Comparison of ENCODE assay signal across 8 mouse cellular contexts in the genomic region with DNA sequence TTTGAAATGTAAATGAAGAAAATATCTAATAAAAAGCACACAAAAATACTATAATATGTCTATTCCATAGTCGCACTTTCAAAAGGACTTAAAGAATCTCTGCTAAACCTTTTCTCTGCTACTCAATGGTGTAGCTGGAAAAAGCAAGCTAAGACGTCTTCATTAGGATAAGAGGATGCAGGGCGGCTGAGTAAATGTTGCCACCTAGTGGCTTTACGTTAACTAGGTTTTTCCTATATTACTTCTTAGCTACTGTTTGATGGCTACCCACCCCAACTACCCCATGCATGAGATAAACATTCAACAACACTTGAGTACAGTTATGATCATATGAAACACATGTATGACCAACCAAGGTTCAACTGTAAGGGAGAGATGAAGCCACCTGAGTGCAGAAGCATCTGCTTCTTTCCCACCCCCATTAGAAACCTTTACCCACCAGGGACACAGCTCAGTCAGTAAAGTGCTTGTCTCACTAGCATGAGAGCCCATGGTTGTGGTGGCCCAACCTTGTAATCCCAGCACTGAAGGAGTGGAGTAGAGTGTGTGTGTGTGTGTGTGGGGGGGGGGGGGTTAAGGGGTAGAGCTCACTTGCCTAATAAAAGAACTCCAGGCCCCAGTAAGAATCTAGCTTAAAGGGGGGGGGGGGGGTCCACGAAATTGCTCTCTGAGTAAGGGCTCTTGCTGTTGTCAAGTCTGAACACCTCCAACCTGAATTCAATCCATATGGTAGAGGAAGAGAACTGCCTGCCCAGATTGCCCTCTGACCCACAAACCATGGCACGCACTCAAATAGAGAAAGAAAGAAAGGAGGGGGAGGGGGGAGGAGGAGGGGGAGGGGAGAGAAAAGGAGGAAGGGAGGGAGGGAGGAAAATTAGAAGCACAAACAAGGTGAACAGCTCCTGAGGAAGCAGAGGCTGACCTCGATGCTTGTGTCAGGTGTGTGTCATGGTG. TPM values are rescaled to one million over a fixed set of nuclear protein-coding genes. Genes with fewer than 3 reads are reported as not detected.
DNase-seq lines count a peak whose midpoint lies in the region; ATAC-seq lines count a peak whose summit lies in the region.

No protein-coding gene starts in this region.

- H3K27ac ChIP-seq in hindbrain, embryonic 12.5 days = no peak overlapping the region

- DNase-seq in frontal cortex, postnatal 10 days (ENCODE audit: low spot score in 2 of 2) = no peak
- DNase-seq in right cerebral cortex, postnatal 10 days (ENCODE audit: low spot score in 2 of 2) = peak; percentile 34 to 44
- no peak for DNase-seq in right cerebral cortex, postnatal 14 days
- peak; percentile 67 for DNase-seq in retina, postnatal 1 day
- DNase-seq in heart, postnatal 4 days = no peak

- H3K4me2 ChIP-seq in hindbrain, embryonic 12.5 days (replicated peaks) = no peak overlapping the region

- no peaks in the 10 kb centered on the region for H3K9me3 ChIP-seq in hindbrain, embryonic 12.5 days (replicated peaks)

- no peaks in the 10 kb centered on the region for H3K27me3 ChIP-seq in hindbrain, embryonic 12.5 days

- H3K4me1 ChIP-seq in hindbrain, embryonic 12.5 days = 0 out of 2 replicates have a peak, but pooled peaks cover 2% of the 10 kb centered on the region

- H3K36me3 ChIP-seq in hindbrain, embryonic 12.5 days = no peaks in the 10 kb centered on the region

- H3K9ac ChIP-seq in hindbrain, embryonic 12.5 days = no peak overlapping the region

- peak; percentile 62; the same call in 1 of the 2 replicates for ATAC-seq in frontal cortex, adult (ENCODE audit: low TSS enrichment)
- peak; percentile 48; the same call in 1 of the 2 replicates for ATAC-seq in hindbrain, embryonic 12.5 days (ENCODE audit: low FRiP score)
- no peak for ATAC-seq in erythroid progenitor cell, adult 5-6 weeks (replicated peaks; ENCODE audit: low FRiP score, poor library complexity, severe bottlenecking)

- WGBS in hindbrain, embryonic 12.5 days = 40% methylated on average over 7 of the region's 7 CpGs

- H3K4me3 ChIP-seq in hindbrain, embryonic 12.5 days = no peak overlapping the region

RNA-seq across cellular contexts. Expression of a gene that starts 27.6 kb away (rescaled TPM):
- 77.5 and 79.6 TPM in 2 replicates for polyA plus RNA-seq in hindbrain, embryonic 12.5 days (2016; fragmentation: Nextera tagmentation; extraction: Ambion mirVana)
- 7.2 and 7.5 TPM in 2 replicates for total RNA-seq in erythroid progenitor cell, adult 5-6 weeks (2015; ENCODE audit: low replicate concordance)
- 18.2 and 19.0 TPM in 2 replicates for total RNA-seq in erythroid progenitor cell, adult 5-6 weeks (2017; ENCODE audit: low replicate concordance)
- 100 to 1,000 TPM; 101 to 103 TPM for total RNA-seq in heart, postnatal 4 days (2021)

RNA-seq across cellular contexts. Expression of a gene that starts 52.0 kb away (rescaled TPM):
- polyA plus RNA-seq in hindbrain, embryonic 12.5 days (2016; fragmentation: Nextera tagmentation; extraction: Ambion mirVana) = 100 and 101 TPM in 2 replicates
- total RNA-seq in erythroid progenitor cell, adult 5-6 weeks (2015; ENCODE audit: low replicate concordance) = not detected in 2 replicates
- 1.3 and 12.7 TPM in 2 replicates for total RNA-seq in erythroid progenitor cell, adult 5-6 weeks (2017; ENCODE audit: low replicate concordance)
- total RNA-seq in heart, postnatal 4 days (2021) = 1 to 10 TPM; 4.4 to 7.0 TPM

Comparison
In these comparisons a context has a peak if more than half of its experiments do, and no peak if none do; other contexts are left out.
1. DNase-seq: peak in right cerebral cortex, postnatal 10 days (2 of 2) and retina, postnatal 1 day (single experiment); none in frontal cortex, postnatal 10 days (0 of 2), right cerebral cortex, postnatal 14 days (single experiment) and heart, postnatal 4 days (single experiment).
2. RNA of a gene that starts 27.6 kb away (total RNA-seq): 101 to 103 TPM in heart, postnatal 4 days; 7.2 to 19.0 TPM in erythroid progenitor cell, adult 5-6 weeks; every median in the first group is over 4 times any median in the second.